Mouse (Mus musculus) fat pad, adult 2 months (tissue): ENCODE results near the gene Tigar.

Source experiments
- DNase-seq: peaks from one replicate; pipeline ENCODE4 v3.0.0-alpha.2; 2011; ENCODE audit warnings: low read depth, low spot score; ENCODE audit errors: extremely low read depth

Gene Tigar

GRCm38 (mm10) chr6:127109402-127109930, at the start of gene Tigar:
TSS of gene Tigar (minus strand) at chr6:127109557.
- DNase-seq = peak; percentile 55

GRCm38 (mm10) chr6:127157321-127157720, 48.0 kb upstream of the Tigar start:
- DNase-seq = no peak

- DNase-seq = no peak
These were observed 46.1 kb upstream of the Tigar start for GRCm38 (mm10) chr6:127155468-127155867.

- DNase-seq = no peak
These were observed 45.4 kb upstream of the Tigar start for GRCm38 (mm10) chr6:127154708-127155268.

GRCm38 (mm10) chr6:127153972-127154707, 44.8 kb upstream of the Tigar start:
- no peak for DNase-seq

- DNase-seq = no peak
These were observed 44.0 kb upstream of the Tigar start for GRCm38 (mm10) chr6:127153296-127153800.

- no peak for DNase-seq
These were observed 43.0 kb upstream of the Tigar start, which contains the start of gene Ccnd2 for GRCm38 (mm10) chr6:127152106-127152951. TSS of gene Ccnd2 (minus strand) at chr6:127152193.

- DNase-seq = no peak
These were observed 42.3 kb upstream of the Tigar start for GRCm38 (mm10) chr6:127151565-127152105.

GRCm38 (mm10) chr6:127150663-127151564, 41.6 kb upstream of the Tigar start:
- DNase-seq = no peak

- no peak for DNase-seq
These were observed 40.7 kb upstream of the Tigar start for GRCm38 (mm10) chr6:127149944-127150662.

- DNase-seq = no peak
These were observed 40.1 kb upstream of the Tigar start for GRCm38 (mm10) chr6:127149303-127149943.

GRCm38 (mm10) chr6:127148526-127149302, 39.4 kb upstream of the Tigar start:
- DNase-seq = no peak

- no peak for DNase-seq
These were observed 38.3 kb upstream of the Tigar start for GRCm38 (mm10) chr6:127147665-127148064.

- DNase-seq = no peak
These were observed 37.1 kb upstream of the Tigar start for GRCm38 (mm10) chr6:127146322-127146947.

- DNase-seq = no peak
These were observed 36.3 kb upstream of the Tigar start for GRCm38 (mm10) chr6:127145464-127146190.

GRCm38 (mm10) chr6:127143576-127144288, 34.4 kb upstream of the Tigar start:
- DNase-seq = no peak
